Mouse (Mus musculus) erythroblast, embryonic 14.5 days (primary cell): ENCODE results near the gene Rbfox1.

Source experiments
- GATA1 ChIP-seq: IDR thresholded peaks from 2 replicates; pipeline ENCODE4 v1.6.1; 2012; ENCODE audit warnings: low read length, inconsistent platforms, mixed read lengths
- TAL1 ChIP-seq: IDR thresholded peaks from 3 replicates; pipeline ENCODE4 v1.6.1; 2012; ENCODE audit warnings: low read length, inconsistent platforms, mixed read lengths

DNA sequence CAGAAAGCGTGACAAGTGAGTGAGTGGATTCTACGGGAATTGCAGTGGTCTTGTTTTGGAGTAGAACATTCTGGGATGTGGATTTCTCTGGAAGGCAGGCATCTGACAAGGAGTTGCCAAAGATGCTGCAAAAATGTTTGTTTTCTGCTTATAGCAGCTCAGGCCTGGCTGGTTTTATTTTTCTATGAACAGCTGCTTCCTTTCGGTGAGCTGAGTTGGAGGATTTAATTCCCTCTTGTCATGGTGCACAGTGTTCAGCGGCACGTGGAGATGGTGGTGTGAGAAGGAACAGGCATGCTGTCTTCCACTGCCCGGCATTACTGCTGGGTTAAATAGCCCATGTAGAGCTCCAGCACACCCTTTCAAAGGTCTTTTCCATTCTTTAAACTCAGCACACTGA lies 428.5 kb downstream of the Rbfox1 start:
- TF ChIP-seq GATA1, result no peak
- TF ChIP-seq TAL1, result no peak
